Mouse (Mus musculus): ENCODE results near the gene Olfr279.

- TF ChIP-seq CTCF (IDR thresholded peaks at IDR 0.05; ENCODE audit: control insufficient read depth, insufficient read depth, insufficient replicate concordance, low read depth, low read length) (no peak), POLR2A (IDR thresholded peaks at IDR 0.05; ENCODE audit: control insufficient read depth, low read depth, low read length) (no peak)
Measured at GRCm38 (mm10) chr15:98535921-98536320, 43.7 kb downstream of the Olfr279 start.
